ENCODE assay signal across 22 mouse cellular contexts in the genomic region with DNA sequence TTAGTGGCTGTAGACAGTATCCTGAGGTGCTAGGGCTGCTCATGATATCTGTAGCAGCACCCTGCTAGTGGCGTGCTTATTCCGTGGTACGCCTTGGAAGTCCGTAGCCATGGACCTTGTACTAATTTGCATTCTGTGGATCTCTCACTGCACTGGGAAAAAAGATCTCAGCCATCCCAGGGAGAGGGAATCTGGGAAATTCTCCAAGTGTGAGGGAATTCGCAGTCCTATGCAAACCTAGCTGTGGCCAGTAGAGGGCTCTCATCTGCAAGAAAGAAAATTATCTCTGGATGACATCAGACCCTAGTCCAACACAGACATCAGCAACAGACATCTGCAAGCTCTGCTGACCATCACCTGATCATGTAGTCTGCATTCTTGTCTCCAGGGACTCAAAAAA. TPM values are rescaled to one million over a fixed set of nuclear protein-coding genes. Genes with fewer than 3 reads are reported as not detected.
"Had no signal": no experiment of that assay in that cellular context is flagged by ENCODE, and none has a peak within 500 bp of the region (broad histone marks: within the 10 kb centered on the region; RNA-seq: fewer than 3 reads in every experiment).

No protein-coding gene starts in this region.

RNA-seq across cellular contexts. Expression of gene Tpbpa, which starts 22.2 kb away (rescaled TPM):
- total RNA-seq: layer of hippocampus, adult 8-10 months; layer of hippocampus, postnatal 10 days; layer of hippocampus, postnatal 36 days; left cerebral cortex, adult 2 months; left cerebral cortex, postnatal 10 days; left cerebral cortex, postnatal 36 days; liver, adult 2 months had no signal
- polyA plus RNA-seq: intestine, postnatal 0 days; kidney, embryonic 14.5 days; limb, embryonic 11.5 days; liver, adult 2 months; liver, embryonic 13.5 days; liver, embryonic 16.5 days; lung, embryonic 14.5 days; lung, postnatal 0 days; midbrain, embryonic 12.5 days; midbrain, embryonic 15.5 days; neural tube, embryonic 12.5 days; neural tube, embryonic 15.5 days; stomach, embryonic 14.5 days; stomach, postnatal 0 days; thymus, postnatal 0 days had no signal

RNA-seq across cellular contexts. Expression of gene Gm49391, which starts 27.6 kb away (rescaled TPM):
- total RNA-seq: layer of hippocampus, postnatal 36 days had no signal

RNA-seq across cellular contexts. Expression of gene Gm49393, which starts 28.6 kb away (rescaled TPM):
- total RNA-seq: layer of hippocampus, adult 8-10 months; layer of hippocampus, postnatal 10 days; layer of hippocampus, postnatal 36 days; left cerebral cortex, adult 2 months; left cerebral cortex, postnatal 10 days; left cerebral cortex, postnatal 36 days; liver, adult 2 months had no signal
- polyA plus RNA-seq: intestine, postnatal 0 days; kidney, embryonic 14.5 days; limb, embryonic 11.5 days; limb, embryonic 14.5 days; liver, adult 2 months; liver, embryonic 13.5 days; liver, embryonic 16.5 days; lung, embryonic 14.5 days; lung, postnatal 0 days; midbrain, embryonic 12.5 days; midbrain, embryonic 15.5 days; neural tube, embryonic 12.5 days; neural tube, embryonic 15.5 days; stomach, embryonic 14.5 days; thymus, postnatal 0 days had no signal

RNA-seq across cellular contexts. Expression of gene Ctsj, which starts 41.8 kb away (rescaled TPM):
- total RNA-seq: layer of hippocampus, adult 8-10 months; layer of hippocampus, postnatal 10 days; layer of hippocampus, postnatal 36 days; left cerebral cortex, adult 2 months; left cerebral cortex, postnatal 10 days; left cerebral cortex, postnatal 36 days; liver, adult 2 months had no signal
- polyA plus RNA-seq: intestine, postnatal 0 days; kidney, embryonic 14.5 days; limb, embryonic 11.5 days; liver, adult 2 months; liver, embryonic 13.5 days; liver, embryonic 16.5 days; lung, embryonic 14.5 days; lung, postnatal 0 days; midbrain, embryonic 12.5 days; midbrain, embryonic 15.5 days; neural tube, embryonic 12.5 days; neural tube, embryonic 15.5 days; stomach, embryonic 14.5 days; stomach, postnatal 0 days; thymus, postnatal 0 days had no signal
